Mouse (Mus musculus) cerebellum, adult 11 months (tissue): Measurements from ENCODE around the gene Fiz1.
A peak's percentile ranks its signal among the peaks of the same experiment; 100 is the strongest.

Experiments
- DNase-seq: peaks from one replicate; pipeline ENCODE4 v3.0.0; 2022

The Fiz1 gene

DNA sequence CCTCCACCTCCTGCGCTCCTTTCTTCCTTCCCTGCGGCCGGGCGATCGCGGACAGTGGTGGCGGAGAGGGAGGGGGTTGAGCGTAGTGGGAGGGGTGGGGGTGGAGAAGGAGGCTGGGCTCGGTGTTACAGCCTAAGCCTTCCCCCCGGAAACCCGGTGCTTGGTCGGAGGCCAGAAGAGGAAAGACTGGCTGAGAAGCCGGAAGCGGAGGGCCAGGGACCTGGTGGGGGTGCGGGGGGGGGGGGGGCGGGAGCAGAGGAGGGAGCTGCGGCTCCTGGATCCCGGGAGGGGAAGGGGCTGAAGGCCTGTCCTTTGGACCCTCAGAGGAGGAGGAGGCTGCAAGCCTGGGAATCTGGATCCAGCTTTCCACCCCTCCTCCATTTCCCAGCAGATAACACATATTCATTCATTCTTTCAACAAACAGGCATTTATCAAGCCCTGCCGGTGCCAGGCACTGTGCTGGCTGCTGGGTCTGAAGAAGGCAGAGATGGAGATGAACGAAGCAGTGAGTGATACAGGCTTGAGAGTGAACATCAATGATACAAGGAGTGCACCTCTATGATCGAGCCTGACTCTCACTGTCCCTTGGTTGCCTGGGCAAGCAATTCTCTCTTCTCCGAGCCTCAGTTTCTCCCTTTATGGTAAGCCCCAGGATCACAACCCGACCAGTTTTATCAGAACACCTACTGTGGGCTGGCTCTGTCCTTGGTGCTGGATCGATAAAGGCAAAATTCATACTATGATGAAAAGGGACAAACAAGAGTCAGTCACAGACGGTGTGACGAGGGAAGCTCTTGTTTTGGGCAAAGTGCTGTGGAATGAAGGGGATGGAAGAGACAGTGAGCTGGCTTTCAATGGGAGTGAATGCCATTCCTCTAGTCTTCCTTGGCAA, 18.2 kb downstream of the Fiz1 start, which contains the start of gene Zfp579:
Gene Zfp579, minus strand, starts transcription at position 156 of the 893 bp plus-strand sequence.
- DNase-seq = peak; percentile 93

GRCm38 (mm10) chr7:4995268-4996002, 19.1 kb downstream of the Fiz1 start:
- DNase-seq = peak; percentile 20

DNA sequence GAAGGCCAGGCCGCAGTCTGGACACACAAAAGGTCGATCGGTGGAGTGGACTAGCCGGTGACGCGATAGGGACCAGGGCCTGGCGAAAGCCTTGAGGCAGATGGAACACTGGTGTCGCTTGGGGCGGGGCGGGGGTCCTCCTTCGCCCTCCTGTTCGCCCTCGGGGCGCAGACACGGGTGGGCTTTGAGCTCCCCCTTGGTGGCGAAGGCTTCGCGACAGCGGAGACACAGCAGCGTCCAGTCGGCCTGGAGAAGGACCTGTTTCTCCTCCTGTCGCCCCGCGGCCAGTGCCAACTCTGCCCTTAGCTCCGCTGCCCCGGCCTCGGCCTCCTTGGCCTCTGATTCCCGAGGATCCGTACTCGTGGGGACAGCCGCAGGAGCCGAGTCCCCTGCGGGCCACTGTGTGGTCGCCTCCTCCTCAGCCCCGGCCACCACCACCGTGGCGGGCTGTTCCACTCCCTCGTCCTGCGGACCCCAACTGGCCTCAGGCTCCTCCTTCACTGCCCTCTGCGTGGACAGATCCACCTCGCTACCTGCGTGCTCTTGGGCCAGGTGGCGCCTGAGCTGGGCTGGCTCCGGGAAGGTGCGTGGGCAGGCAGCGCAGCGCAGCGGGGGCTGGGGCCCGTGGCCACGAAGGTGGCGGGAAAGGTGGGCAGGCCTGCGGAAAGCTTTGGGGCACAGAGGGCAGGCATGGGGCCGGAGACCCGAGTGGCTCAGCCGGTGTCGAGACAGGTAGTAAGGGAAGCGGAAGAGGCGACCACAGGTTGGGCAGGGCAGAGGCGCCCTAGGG, 20.3 kb downstream of the Fiz1 start:
- DNase-seq = peak; percentile 41

GRCm38 (mm10) chr7:4993347-4993998, 21.0 kb downstream of the Fiz1 start:
- peak; percentile 37 for DNase-seq

GRCm38 (mm10) chr7:4988250-4988649, 26.2 kb downstream of the Fiz1 start:
- no peak for DNase-seq

DNA sequence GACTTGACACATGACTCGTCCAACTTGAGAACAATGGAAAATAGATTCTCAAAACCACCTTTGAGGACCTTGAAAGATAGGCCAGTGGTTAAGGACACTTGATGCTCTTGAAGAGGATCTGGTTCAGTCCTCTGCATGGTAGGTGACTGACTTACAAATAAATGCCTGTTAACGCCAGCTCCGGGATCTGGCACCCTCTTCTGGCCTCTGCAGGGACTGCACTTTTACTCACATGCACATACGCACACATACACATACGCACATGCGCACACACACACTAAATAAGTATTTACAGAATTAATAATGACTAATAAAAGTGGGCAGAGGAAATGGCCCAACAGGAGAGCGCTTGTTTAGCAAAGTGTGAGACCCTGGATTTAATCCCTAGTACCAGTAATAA, 37.7 kb downstream of the Fiz1 start:
- DNase-seq = no peak

GRCm38 (mm10) chr7:4975455-4975854, 39.0 kb downstream of the Fiz1 start:
- no peak for DNase-seq

DNA sequence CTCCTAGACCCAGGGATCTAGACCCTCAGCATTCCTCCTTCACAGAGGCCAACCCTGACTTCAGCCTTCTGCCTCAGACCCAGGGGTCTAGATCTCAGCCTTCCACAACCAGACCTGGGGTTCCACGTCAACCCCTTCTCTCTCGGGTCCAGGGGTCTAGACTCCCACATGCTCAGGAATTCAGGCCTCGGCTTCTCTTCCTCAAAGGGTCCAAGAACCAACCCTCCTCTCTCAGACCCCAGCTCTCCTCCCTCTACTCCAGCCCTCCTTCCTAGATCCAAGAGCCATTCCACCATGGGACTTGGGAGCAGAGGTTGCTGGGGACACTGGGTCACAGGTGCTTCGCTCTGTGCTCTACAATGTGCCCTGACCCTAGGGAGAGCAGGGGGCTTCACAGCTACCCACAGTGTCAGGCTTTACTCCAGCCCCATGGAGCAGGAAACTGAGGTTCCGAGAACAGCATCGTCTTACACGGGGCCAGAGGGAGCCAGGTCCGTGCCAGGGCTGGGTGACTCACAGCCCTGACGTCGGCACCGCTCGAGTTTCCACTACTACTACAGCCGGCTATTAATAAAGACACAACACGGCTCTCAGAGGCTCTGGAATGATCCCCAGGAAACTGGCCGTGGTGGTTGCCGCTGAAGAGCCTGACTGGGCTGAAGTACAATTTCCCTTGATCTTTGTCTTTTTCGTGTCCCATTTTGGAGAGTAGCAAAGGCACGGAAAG, 42.0 kb downstream of the Fiz1 start:
- DNase-seq = no peak

GRCm38 (mm10) chr7:4971710-4972109, 42.8 kb downstream of the Fiz1 start:
- no peak for DNase-seq

GRCm38 (mm10) chr7:4971068-4971467, 43.4 kb downstream of the Fiz1 start, which contains the start of gene Sbk3:
Gene Sbk3, minus strand, starts transcription at chr7:4971168.
- no peak for DNase-seq

GRCm38 (mm10) chr7:4964988-4965387, 49.5 kb downstream of the Fiz1 start:
- DNase-seq = no peak

- peak; percentile 43 for DNase-seq
These were observed 50.2 kb downstream of the Fiz1 start, which contains the start of gene Sbk2 for GRCm38 (mm10) chr7:4964272-4964671. Gene Sbk2, minus strand, starts transcription at chr7:4964406.

DNA sequence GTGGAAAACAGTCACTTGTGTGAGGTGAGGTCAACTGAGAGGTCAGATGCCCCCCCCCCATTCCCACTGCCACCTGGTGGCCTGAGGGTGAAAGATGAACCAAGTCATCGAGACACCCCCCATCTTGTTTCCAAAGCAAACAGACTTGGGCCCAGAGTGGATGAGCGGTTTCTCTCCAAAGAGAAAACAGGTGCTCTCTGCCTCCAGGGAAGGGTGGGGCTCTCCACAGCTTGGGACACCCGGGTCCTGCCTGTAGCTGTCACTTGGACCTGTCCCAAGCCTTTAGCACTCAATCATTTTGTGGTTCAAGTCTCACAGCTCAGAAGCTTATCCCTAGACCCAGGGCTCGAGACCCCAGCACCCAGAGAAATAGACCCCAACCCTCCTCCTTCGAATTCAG, 51.0 kb downstream of the Fiz1 start:
- no peak for DNase-seq

GRCm38 (mm10) chr7:4957361-4957760, 57.1 kb downstream of the Fiz1 start:
- DNase-seq = no peak
